Mouse (Mus musculus): ENCODE measurements at regions not wholly inside any gene's neighbourhood (a gene's known extent, or its start where the extent isn't known, plus 50 kb on each side); places are given as distances from the start of the nearest gene placed in this dataset.

DNA sequence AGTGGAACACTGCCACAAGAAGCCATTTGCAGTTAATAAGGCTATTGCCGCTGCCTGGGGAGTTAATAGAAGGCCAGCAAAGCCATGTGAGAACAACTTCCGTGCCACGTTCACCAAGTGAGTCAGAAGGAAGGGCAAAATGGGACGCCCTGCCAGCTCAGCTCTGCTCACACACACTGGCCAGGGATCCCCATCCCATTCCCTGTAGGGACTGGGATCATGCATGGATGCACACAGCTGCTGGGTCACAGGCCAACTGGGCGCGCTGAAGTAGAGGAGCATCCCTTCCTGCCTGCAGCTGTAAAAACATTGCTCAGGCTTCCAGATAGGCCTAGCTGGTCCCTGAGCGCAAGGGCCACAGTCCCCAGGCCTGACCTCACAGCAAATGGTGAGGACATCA lies 666.7 kb downstream of the Ntrk3 start:
- TF ChIP-seq CTCF (IDR thresholded peaks at IDR 0.05; ENCODE audit: low read depth) (no peak), EP300 (optimal IDR thresholded peaks at IDR 0.05) (no peak)

Measured in stomach, postnatal 0 days (tissue).